Mouse (Mus musculus) stomach, postnatal 0 days (tissue): ENCODE measurements around the gene Mrpl27. TPM values are rescaled to one million over a fixed set of nuclear protein-coding genes. Genes with fewer than 3 reads are reported as not detected.
"Not testable (repeated sequence)": the region's sequence is repeated elsewhere in the genome, so short reads cannot be mapped to it uniquely, and the experiment has no call there.

Experiments used
- ATAC-seq: fragments of 200-750 bp; cut with Nextera tagmentation; 2 replicates; pipeline ENCODE4 v1.8.0; 2017; ENCODE audit not compliant: low FRiP score, low TSS enrichment
- DNase-seq: peaks from one replicate; pipeline ENCODE4 v3.0.0-alpha.2; 2016; ENCODE audit warnings: low spot score
- H3K27ac ChIP-seq: fragments of 300-500 bp; sonication (generic); replicated peaks from 2 replicates; pipeline ENCODE4 v1.5.1; 2014; ENCODE audit warnings: mild to moderate bottlenecking, control low read depth
- H3K27me3 ChIP-seq: fragments of 300-500 bp; sonication (generic); 2 replicates; pipeline ENCODE4 v1.6.1; 2014; ENCODE audit warnings: low read length; ENCODE audit not compliant: control insufficient read depth, insufficient read depth
- H3K36me3 ChIP-seq: fragments of 300-500 bp; sonication (generic); 2 replicates; pipeline ENCODE4 v1.6.1; 2014; ENCODE audit warnings: low read length, mixed read lengths; ENCODE audit not compliant: control insufficient read depth, insufficient read depth
- H3K4me1 ChIP-seq: fragments of 300-500 bp; sonication (generic); replicated peaks from 2 replicates; pipeline ENCODE4 v1.6.1; 2014; ENCODE audit warnings: antibody characterized with exemption; ENCODE audit not compliant: control insufficient read depth, insufficient read depth
- H3K4me2 ChIP-seq: fragments of 300-500 bp; sonication (generic); replicated peaks from 2 replicates; pipeline ENCODE4 v1.6.1; 2014; ENCODE audit warnings: low read depth, mild to moderate bottlenecking, control low read depth, moderate library complexity
- H3K4me3 ChIP-seq: fragments of 300-500 bp; sonication (generic); 2 replicates; pipeline ENCODE4 v1.5.1; 2014; ENCODE audit warnings: low read depth, low read length, control low read depth
- H3K9ac ChIP-seq: fragments of 300-500 bp; sonication (generic); 2 replicates; pipeline ENCODE4 v1.6.1; 2014; ENCODE audit warnings: mild to moderate bottlenecking, low read length, control low read depth, mixed read lengths
- H3K9me3 ChIP-seq: fragments of 300-500 bp; sonication (generic); 2 replicates; pipeline ENCODE4 v1.6.1; 2016; ENCODE audit warnings: low read length; ENCODE audit not compliant: control insufficient read depth
- CTCF ChIP-seq: IDR thresholded peaks from 2 replicates; pipeline ENCODE4 v1.5.1; 2016; ENCODE audit warnings: antibody characterized with exemption, low read depth, mild to moderate bottlenecking, moderate library complexity
- EP300 ChIP-seq: optimal IDR thresholded peaks from 2 replicates; pipeline ENCODE3; 2016; ENCODE audit warnings: antibody characterized with exemption
- WGBS: fragments of 180-500 bp; shearing (Covaris S2); extraction: QIAGEN DNeasy Blood & Tissue Kit; methylation state at CpG from one replicate; pipeline ENCODE4 v1.1.7; 2014; 5-methylcytosine and 5-hydroxymethylcytosine counted together
- polyA plus RNA-seq: library from polyadenylated mRNA; unstranded; fragments of >200 nt; fragmentation: Nextera tagmentation; extraction: Ambion mirVana; gene quantifications from 2 replicates; pipeline ENCODE4 v1.2.1, GENCODE M21; 2015

The Mrpl27 gene
- polyA plus RNA-seq, 1 experiment from 2014 or later, result 123 TPM

GRCm38 (mm10) chr11:94630199-94631011, 23.2 kb upstream of the Mrpl27 start:
- 5% methylated on average over 26 of the region's 26 CpGs for WGBS
- Histone ChIP-seq H3K4me3 (peak overlapping the region; percentile 94), H3K4me1 (no peaks in the 10 kb centered on the region), H3K27me3 (no peaks in the 10 kb centered on the region), H3K4me2 (peak overlapping the region; percentile 95), H3K9me3 (no peaks in the 10 kb centered on the region), H3K36me3 (peaks cover 23% of the 10 kb centered on the region), H3K27ac (peak overlapping the region; percentile 88), H3K9ac (peak overlapping the region; percentile 86)
- TF ChIP-seq EP300, result no peak
- TF ChIP-seq CTCF, result no peak
- ATAC-seq, result peak; percentile 33; the same call in 1 of the 2 replicates
- DNase-seq, result peak; percentile 64

DNA sequence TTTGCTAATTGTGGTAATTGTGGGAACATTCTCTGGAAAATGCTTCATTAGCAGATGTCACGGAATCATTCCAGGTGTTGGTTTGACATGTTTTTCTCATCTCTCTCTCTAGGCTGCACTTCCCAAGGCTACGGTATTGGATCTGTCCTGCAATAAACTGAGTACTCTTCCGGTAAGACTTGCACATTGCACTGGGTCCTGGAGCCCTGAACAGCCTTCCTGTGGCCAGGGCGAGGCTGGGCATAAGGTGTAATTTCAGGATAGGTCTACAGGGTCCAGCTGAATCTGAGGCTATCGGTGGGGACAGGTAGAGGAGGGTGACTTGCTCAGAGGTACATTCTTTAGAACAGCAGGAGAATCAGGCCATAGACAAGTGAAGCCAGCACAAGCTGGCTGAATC, 21.6 kb upstream of the Mrpl27 start:
- Histone ChIP-seq H3K4me2 (no peak overlapping the region), H3K27ac (no peak overlapping the region), H3K9ac (no peak overlapping the region), H3K4me3 (no peak overlapping the region), H3K9me3 (no peaks in the 10 kb centered on the region), H3K4me1 (no peaks in the 10 kb centered on the region), H3K27me3 (no peaks in the 10 kb centered on the region), H3K36me3 (peaks cover 38% of the 10 kb centered on the region)
- TF ChIP-seq EP300, result no peak
- no peak for TF ChIP-seq CTCF
- DNase-seq (no peak), ATAC-seq (no peak)
- 94% methylated on average over 5 of the region's 5 CpGs for WGBS

- H3K27ac ChIP-seq, result no peak overlapping the region
- H3K27me3 ChIP-seq, result no peaks in the 10 kb centered on the region
- H3K9ac ChIP-seq, result no peak overlapping the region
- H3K36me3 ChIP-seq, result peaks cover 47% of the 10 kb centered on the region
- ATAC-seq (no peak), DNase-seq (no peak)
- no peaks in the 10 kb centered on the region for H3K9me3 ChIP-seq
- WGBS, result 82% methylated on average over 8 of the region's 8 CpGs
- no peak overlapping the region for H3K4me3 ChIP-seq
- TF ChIP-seq EP300, result no peak
- no peak for TF ChIP-seq CTCF
- no peaks in the 10 kb centered on the region for H3K4me1 ChIP-seq
- no peak overlapping the region for H3K4me2 ChIP-seq
Measured at GRCm38 (mm10) chr11:94632988-94633387, 20.6 kb upstream of the Mrpl27 start.

DNA sequence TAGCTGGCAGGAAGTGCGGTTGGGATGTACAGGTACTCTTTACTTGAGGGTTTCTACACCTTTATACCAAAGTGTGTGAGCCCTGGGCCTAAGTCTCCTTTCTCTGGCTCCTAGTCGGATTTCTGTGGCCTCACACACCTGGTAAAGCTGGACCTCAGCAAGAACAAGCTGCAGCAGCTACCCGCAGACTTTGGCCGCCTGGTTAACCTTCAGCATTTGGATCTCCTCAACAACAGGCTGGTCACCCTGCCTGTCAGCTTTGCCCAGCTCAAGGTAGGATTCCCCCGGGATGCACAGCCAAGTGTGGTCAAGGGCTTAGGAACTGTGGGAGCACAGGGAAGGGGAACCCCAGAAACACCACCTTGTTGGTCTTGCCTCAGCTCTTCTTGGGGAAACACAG, 19.1 kb upstream of the Mrpl27 start:
- WGBS, result 93% methylated on average over 5 of the region's 5 CpGs
- Histone ChIP-seq H3K4me3 (no peak overlapping the region), H3K4me2 (no peak overlapping the region), H3K36me3 (peaks cover 54% of the 10 kb centered on the region), H3K27ac (no peak overlapping the region), H3K27me3 (no peaks in the 10 kb centered on the region), H3K9me3 (no peaks in the 10 kb centered on the region), H3K4me1 (no peaks in the 10 kb centered on the region), H3K9ac (no peak overlapping the region)
- no peak for TF ChIP-seq EP300
- TF ChIP-seq CTCF, result no peak
- no peak for ATAC-seq
- no peak for DNase-seq

DNA sequence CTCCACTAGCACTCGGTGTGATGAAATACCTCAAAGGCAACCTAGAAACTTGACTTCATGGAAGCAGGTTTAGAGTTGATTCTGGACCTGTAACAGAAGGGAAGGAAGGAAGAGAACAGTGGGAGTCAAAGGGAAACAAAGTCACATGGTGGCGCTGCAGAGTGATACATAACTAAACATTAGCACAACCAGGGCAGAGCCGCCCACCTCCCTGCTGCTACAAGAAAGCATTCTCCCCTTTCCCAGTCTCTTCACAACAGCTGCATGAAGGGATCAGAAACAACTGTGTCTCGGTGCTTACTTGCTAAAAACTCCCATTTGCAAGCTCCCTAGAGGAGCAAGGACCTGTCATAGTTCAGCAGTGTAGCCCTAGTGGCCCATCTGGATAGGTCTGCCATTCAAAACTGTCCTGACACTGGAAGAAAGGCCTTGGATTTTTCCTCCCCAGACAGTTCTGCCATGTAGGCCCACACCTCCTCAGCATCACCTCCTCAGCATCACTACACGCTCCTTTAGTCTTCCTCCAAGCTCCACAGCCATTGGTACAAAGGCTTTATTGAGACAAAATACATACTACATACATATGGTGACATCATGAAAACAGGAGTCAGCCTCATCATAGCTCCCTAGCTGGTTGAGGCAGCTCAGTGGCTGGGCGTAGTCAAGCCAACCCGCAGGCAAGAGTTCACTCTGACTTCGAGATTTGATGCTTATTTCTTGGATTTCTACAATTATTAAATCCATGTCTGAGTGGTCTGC, 8.9 kb upstream of the Mrpl27 start:
- H3K27me3 ChIP-seq, result no peaks in the 10 kb centered on the region
- WGBS, result 88% methylated on average over 8 of the region's 8 CpGs
- no peaks in the 10 kb centered on the region for H3K9me3 ChIP-seq
- DNase-seq (no peak), ATAC-seq (no peak)
- TF ChIP-seq CTCF (no peak), EP300 (no peak)
- no peak overlapping the region for H3K4me2 ChIP-seq
- no peak overlapping the region for H3K9ac ChIP-seq
- no peak overlapping the region for H3K27ac ChIP-seq
- no peak overlapping the region for H3K4me3 ChIP-seq
- peaks cover 29% of the 10 kb centered on the region for H3K36me3 ChIP-seq
- H3K4me1 ChIP-seq, result no peaks in the 10 kb centered on the region

DNA sequence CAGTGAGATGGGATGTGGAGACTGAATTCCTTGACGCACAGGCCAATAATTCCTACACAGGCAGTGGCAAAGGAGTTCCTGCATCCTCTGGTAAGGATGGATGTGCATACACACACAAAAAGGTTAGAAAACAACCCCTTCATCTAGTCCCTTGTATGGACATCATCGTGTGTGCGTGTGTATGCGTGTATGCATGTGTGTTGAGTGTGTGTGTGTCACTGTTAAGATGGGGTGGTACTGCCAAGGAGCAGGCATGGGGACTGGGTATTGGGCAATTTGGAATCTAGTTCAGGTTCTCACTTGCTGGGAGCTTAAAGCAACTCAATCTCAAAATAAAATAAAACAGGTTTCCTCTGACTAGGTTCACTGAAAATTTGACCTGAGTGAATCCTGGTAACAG, 7.1 kb upstream of the Mrpl27 start:
- TF ChIP-seq CTCF (no peak), EP300 (no peak)
- H3K9ac ChIP-seq, result no peak overlapping the region
- no peaks in the 10 kb centered on the region for H3K27me3 ChIP-seq
- H3K4me2 ChIP-seq, result no peak overlapping the region
- no peak for DNase-seq
- no peaks in the 10 kb centered on the region for H3K4me1 ChIP-seq
- ATAC-seq, result no peak
- peaks cover 18% of the 10 kb centered on the region for H3K36me3 ChIP-seq
- no peak overlapping the region for H3K27ac ChIP-seq
- H3K9me3 ChIP-seq, result no peaks in the 10 kb centered on the region
- 95% methylated on average over 4 of the region's 4 CpGs for WGBS
- no peak overlapping the region for H3K4me3 ChIP-seq

DNA sequence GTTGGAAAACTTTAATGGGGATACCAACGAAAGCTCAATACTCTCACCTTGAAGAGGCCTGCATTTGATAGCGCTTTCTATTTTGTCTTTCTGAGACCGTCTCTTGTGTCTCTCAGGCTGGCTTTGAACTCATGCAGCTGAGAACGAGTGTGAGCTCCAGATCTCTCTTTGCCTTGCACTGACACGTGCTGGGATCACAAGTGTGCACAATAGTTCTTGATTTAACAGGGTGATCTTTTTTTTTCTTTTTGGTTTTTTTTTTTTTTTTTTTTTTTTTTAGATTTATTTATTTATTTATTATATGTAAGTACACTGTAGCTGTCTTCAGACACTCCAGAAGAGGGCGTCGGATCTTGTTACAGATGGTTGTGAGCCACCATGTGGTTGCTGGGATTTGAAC, 2.3 kb upstream of the Mrpl27 start:
- WGBS, result 97% methylated on average over 5 of the region's 7 CpGs
- H3K4me3 ChIP-seq, H3K27me3 ChIP-seq, H3K4me1 ChIP-seq, H3K27ac ChIP-seq, DNase-seq, ATAC-seq, H3K36me3 ChIP-seq, H3K9me3 ChIP-seq, H3K4me2 ChIP-seq, H3K9ac ChIP-seq: not testable (repeated sequence)
